Mouse (Mus musculus) cortical plate, adult 2 months (tissue): Measurements from ENCODE around the gene Cd47.

Experiments used
- CTCF ChIP-seq: fragments of 200-500 bp; IDR thresholded peaks from 2 replicates; pipeline ENCODE4 v1.5.1; 2011; ENCODE audit warnings: mild to moderate bottlenecking, control low read depth, low read length; ENCODE audit not compliant: insufficient read depth; ENCODE audit errors: extremely low read depth
- POLR2A ChIP-seq: fragments of 200-500 bp; IDR thresholded peaks from 2 replicates; pipeline ENCODE4 v1.6.1; 2011; ENCODE audit warnings: mild to moderate bottlenecking, low read length, control low read depth; ENCODE audit not compliant: insufficient read depth; ENCODE audit errors: extremely low read depth

DNA sequence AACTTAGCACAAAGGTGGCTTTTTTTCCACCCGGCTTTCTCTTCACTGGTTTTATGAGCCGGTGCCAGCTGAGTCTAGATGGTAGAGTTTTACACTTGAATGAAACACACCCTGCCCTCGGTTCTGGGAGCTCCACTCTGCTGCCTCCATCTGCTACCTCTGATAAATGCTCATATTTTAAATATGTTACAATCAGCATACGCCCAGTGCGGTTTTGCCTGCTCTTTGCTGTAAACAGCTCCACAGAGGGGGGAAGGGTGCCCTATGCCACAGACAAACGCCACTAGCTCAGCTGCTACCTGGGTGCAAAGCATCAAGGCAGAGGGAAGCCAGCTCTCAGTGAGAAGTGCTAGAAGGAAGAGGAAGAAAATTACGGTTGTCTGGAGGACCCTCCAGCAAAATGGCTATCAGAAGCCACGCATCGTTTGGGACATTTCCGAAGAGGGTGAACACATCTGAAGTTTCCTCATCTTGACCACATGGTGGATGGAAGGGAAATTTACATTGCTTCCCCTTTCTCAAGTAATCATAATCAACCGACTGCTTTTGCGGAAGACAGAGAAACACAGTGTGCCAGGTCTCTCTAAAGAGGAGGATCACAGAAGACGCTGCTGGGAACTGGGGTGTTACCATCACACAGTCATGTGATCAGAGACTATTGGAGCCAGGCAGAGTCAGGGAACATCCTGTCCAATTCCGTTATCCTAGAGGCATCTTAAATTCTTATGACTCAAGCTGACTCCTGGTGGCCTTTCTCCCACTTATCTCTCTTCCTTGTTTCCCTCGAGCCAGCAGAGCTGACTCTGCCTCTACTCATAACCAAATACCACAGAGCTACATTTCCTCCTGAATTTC is 39.6 kb downstream of the Cd47 start:
- no peak for TF ChIP-seq CTCF
- TF ChIP-seq POLR2A: no peak
